Mouse (Mus musculus): ENCODE data around the gene Alpl.

Alpl gene

DNA sequence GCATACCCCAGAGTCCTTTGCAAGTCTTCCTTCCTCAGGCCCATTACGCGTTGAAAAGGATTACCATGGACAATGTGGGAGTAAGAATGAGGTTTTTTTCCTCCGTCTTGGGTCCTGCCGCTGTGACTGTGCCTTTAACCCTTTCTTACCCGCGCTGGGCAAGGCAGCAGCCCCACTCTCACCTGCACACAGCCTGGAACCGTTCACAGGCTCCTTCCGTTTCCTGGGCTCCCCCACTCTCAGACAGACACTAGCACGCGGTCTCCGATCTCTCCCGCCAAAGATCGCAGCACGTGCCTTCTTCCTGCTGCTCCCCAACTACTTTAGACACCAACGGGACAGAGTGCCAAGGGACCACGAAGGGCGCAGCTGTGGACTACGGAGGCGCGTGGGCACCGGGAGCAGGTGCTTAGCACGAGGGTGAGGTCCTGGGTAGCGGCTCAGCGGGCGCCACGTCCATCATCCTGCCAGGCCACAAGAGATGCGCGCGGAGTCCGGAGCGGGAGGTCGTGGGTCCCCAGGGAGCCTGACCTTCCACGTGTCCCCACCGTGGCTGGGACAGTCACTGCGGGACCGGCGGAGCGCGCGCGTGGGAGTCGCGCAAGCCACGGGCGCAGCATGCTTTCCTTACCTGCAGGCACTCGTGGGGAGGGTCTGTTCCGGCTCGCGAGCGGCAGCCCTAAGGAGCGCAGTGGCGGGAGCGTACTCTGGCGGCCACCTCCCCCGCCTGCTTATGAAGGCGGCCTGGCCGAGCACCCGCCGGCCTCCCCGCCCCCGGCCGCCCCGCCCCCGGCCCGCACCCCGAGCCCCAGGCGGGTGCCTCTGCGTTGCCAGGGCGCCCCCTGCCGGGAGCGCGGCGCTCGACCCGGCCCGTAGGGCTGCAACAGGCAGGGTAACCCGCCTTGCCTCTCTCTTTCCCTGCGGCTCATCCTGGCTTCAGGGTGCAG lies at the start of gene Alpl:
Alpl (minus strand) TSS at position 774 of the 947 bp plus-strand sequence.
- peak; percentile 79 for DNase-seq (ENCODE audit: low spot score)

DNA sequence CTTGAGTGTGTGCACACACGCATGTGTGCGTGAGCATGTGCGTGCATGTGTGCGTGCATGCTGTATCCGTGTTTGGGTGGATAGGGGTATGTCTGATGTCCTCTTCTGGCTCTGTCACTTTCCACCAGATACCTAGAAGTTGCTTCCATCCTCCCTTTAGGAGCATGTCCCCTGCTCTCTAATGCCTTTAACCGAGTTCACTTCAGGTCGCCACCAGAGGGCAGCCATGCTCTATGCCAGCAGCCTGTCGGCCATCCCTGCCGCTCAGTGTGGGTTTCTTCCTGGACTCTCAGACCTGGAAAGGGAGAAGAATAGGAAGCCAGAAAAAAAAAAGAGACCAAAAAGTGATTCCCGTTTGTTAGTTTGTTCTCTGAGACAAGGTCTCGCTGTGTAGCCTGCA lies 48.5 kb upstream of the Alpl start:
- DNase-seq (ENCODE audit: low spot score), result peak; percentile 86

DNA sequence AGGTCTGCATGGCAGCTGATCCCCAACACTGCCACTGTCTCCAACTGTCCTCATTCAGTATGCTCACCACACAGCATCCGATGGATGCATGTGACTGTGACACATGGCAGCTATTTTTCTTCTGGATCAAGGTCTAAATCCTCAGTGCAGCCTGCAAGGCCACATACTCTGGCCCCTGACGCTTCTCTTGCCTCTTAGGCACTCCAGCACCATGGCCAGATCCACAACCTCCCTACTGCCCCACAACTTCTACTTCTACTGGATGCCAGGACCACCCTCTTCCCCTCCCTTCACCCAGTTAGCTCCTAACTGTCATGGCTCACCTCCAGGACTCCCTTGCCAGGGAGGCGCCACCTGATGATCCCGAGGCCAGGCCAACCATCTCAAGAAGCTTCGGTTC lies 43.3 kb upstream of the Alpl start:
- no peak for DNase-seq (ENCODE audit: low spot score)

DNA sequence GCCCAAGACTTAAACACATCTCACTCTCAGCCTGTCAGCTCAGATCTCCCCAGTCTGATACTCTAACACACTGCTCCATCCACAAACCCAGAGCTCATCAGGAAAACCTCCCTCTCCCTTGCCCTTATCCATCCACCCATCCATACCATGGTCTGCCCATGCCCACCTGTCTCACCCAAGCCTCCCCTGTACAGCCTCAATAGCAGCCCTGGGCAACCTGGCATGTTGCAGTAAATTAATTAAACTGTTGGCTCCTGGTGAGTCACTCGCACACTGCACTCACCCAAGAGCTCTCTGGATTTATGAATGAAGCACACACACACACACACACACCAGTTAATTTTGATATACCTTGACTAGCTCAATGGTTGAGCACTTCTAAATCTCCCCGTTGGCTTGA lies 42.6 kb upstream of the Alpl start:
- DNase-seq (ENCODE audit: low spot score), result no peak

DNA sequence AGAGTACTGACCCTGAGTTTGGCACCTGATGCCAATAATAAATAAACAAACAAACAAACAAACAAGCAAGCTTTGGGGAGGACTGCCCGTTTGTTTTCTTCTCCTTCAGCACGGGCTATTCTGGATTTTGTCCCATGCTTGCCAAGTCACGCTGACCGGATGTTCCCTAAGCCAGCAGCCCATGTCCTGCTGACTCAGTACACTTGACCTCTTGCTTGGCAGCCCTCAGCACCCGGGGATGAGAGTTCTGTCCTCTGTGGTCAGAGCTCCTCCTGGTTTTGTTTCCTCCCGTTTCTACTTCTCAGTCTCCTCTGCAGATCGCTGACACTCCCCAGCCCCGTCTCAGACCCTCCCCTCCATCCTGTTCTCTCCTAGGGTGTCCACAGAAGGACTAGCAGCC lies 41.6 kb upstream of the Alpl start:
- DNase-seq (ENCODE audit: low spot score), result no peak

DNA sequence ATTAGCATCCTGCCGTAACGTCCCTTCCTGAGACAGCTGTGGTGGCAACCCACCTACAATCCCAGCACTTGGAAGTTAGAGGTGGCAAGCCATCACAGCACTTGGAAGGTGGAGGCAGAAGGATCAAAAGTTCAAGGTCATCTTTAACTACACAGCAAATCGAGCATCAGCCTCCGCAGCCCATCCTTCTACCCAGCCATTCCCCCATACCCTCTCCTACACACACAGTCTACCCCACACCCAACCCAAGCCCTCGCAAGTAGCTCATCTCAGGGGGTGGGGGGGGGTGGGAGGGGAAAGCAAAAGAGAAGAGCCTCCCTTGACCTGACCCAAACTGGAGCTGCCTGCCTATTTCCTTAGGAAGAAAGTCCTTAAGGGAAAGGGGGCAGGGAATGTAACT lies 40.6 kb upstream of the Alpl start:
- DNase-seq (ENCODE audit: low spot score), result no peak

DNA sequence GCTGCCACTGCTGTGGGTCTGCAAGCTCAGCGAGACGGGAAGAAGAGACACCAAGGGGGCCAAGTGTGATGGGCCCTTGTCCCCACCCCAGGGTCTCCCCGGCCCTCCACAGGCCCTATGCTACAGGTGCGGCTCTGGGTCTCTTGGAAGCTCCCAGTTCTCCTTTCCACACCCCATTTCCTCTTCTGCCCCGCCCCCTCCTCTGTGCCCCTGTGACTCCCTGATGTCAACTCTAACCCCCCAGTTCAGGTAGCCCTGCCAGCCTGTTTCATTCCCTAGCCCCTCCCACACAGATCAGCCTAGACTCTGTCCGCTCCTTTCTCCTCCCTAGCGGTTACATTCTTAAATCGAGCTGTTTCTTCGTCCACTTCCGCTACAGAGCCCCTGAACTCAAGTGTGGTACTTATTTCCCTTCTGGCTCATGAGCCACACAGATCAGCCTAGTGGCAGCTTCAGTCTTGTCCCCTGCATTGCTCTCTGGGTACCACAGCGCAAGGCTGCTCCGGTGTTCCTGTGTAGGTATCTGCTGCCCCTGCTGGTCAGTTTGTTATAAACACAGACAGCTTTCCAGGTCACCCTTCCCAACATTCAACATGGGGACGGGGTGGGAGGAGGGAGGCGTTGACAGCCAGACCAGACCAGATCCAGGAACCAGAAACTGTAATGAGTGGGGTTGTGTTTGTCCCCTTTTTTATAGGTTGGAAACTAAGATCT lies 39.6 kb upstream of the Alpl start:
- peak; percentile 95 for DNase-seq (ENCODE audit: low spot score)

DNA sequence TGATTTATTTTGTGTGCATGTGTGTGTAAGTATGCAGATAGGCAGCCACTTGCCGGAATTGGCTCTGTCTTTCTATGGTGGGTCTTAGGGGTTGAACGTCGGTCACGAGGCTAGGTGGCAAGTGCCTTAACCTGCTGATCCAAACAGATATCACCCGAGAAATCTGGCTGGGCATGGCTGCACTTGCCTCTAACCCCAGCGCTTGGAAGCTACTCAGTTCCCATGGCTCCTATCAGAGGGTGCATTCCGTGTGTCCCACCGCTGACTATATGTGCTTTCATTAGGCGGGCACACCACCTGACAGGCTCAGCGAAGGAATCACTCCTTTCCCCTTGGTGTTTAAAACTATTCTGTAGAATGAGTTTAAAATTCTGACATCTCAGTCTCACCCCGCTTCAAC lies 35.4 kb upstream of the Alpl start:
- DNase-seq (ENCODE audit: low spot score), result no peak

DNA sequence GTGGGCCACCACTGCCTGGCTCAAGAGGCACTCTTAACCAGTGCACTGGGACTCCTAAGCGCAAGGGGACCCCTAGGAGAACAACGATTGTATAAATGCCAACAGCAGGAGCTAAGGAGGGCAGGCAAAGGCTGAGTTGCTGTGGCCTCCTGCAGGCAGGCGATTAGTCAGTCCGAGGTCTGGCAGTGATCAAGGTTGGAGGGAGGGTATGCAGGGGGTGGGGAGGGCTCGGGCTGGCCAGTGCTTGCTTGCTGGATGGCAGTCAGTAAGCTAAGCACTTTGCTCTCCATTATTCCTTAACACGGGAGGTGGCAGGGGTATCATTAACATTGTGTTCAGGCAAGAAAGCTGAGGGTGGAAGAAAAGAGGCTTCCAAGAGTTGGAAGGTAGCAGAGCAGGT lies 34.2 kb upstream of the Alpl start:
- DNase-seq (ENCODE audit: low spot score), result no peak

DNA sequence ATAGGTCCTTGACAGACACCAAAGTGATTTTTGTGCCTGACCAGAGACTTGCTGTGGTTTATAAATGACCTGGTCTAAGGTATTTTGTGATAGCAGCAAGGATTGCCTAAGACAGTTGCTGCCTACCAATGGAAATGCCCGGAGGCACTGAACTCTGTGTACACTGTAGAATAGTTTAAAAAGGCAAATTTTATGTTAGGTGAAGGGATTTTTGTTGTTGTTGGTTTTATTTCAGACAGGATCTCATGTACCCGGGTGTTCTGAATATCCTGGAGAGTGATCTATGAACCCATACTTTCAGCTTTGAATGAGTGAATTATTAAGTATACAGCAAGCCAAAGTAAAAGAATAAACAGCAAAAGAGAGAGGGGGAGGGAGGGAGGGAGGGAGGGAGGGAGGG lies 28.7 kb upstream of the Alpl start:
- no peak for DNase-seq (ENCODE audit: low spot score)

DNA sequence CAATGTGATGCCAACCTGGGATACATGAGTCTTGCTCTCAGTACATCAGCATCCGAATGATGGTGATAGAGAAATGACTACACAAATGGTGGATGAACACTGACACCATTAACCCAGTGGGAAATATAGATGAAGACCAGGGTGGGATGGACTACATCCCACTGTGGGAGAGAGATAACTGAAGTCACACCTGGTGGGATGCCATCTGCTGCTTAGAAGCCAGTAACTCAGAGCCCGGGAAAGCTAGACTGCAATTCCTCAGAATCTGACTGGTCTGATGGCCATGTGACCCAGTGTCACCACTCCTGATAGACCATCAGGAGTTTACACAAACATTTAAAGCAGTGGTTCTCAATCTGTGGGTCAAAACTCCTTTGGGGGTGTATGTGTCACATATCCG lies 27.4 kb upstream of the Alpl start:
- DNase-seq (ENCODE audit: low spot score), result no peak

DNA sequence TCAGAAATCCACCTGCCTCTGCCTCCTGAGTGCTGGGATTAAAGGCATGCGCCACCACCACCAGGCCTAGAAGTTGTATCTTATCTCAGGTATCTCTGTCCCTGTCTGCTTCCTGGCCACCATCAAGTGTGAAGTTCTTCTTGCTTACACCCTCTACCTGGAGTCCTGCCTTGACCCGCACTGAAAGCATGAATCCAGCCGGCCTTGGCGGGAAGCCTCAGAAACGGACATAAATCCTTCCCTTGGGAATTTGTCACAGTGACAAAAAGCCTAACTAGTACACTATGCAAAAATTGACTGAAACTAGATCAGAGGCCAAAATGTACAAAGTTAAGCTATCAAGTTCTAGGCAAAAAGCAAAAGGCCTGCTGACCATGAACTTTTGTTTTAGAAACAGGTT lies 26.4 kb upstream of the Alpl start:
- DNase-seq (ENCODE audit: low spot score), result no peak

DNA sequence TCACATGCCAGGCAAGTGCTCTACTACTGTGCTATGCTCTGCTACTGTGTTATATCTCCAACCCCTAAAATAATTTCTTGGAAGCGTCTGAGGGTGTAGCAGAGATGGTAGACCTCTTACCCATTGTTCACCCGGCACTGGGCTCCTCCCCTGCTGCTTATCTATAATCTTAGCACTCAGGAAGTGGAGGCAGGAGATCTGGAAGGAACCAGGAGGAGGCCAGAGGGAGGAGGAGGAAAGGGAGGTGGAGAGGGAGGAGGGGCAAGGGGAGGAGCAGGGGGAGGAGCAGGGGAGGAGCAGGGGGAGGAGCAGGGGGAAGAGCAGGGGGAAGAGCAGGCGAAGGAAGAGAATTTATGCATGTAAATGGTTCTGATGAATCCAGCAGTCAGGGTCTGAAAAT lies 24.5 kb upstream of the Alpl start:
- DNase-seq (ENCODE audit: low spot score), result no peak

DNA sequence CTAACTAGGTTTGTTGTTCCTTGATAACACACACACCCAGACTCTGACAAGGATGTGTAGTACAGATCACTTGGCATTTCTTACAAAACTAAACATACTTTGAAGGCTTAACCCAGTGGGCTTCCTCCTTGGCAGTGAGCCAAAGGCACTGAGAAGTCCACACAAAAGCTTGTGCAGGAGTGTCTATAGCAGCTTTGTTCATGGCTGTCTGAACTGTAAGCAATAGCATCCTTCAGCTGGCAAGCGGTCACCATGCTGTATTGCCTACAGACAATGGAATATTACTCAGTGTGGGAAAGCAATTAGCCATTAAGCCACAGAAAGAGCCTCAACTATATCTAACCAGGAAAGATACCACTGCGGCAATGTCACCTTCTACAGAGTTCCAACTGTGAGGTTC lies 23.3 kb upstream of the Alpl start:
- no peak for DNase-seq (ENCODE audit: low spot score)

DNA sequence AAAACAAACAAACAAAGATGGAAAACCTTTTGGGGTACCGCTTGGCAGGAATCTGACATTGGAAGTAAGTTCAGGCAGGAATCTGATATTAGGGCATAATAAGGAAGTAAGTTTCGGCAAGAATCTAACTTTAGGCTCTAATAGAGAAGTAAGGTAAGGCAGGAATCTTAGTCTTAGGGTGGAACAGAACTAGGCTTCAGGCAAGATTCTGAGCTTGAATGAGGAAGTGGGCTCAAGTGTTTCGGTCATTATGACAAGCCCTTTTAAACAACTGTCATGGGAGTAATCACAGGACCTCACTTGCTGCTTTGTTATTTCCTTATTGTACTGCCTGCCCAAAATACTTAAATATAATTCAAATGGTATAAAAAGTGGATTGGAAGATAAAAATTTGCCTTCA lies 22.2 kb upstream of the Alpl start:
- no peak for DNase-seq (ENCODE audit: low spot score)

DNA sequence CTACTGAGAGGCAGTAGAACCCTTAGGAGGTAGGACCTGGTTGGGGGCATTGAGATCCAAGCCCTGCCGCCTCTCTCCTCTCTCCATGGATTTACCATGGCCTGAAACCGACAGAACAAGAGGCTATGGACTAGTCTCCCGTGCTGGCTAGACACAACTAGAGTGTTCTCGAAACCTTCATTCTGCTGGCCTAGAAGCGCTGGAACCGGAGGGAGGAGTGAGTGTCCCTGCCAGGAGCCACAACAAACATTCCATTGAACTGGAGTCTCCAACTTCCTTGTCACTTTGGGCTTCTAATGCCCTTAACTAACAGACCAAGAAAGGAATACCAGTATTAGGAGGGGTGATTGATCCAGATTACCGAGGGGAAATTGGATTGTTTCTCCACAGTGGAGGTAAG lies 20.0 kb upstream of the Alpl start:
- no peak for DNase-seq (ENCODE audit: low spot score)

DNA sequence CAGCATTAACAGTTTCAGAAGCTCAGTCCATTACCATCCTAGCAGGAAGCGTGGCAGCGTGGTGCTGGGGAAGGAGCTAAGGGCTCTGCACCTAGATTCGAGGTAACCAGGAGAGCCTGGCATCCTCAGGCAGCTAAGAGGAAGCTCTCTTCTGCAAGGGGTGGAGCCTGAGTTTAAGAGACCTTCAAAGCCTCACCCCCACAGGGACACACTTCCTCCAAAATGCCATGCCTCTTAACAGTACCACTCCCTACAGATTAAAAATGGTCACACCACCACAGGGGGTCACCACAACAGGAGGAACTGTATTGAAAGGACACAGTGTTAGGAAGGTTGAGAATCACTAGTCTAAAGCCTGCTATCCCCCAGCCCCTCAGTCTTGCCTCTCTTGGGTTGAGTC lies 19.3 kb upstream of the Alpl start:
- no peak for DNase-seq (ENCODE audit: low spot score)

DNA sequence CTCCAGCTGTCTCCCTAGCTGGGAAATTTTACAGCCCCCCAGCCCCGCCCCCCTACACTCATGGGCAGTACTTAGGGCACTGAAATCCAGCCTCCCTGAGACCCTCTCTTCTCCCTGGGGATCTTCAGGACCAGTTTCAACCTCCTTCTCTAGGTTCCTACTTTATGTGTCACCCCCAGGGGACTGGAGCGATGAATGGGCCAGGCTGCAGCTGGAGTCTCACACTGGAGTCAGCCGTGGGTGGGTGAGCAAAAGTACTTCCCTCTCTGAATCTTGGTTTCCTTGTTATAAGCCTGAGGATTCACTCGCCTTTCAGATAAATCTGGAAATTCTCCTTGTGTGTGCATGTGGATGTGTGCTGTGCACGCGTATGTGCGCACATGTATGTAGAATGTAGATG lies 18.0 kb upstream of the Alpl start:
- no peak for DNase-seq (ENCODE audit: low spot score)

DNA sequence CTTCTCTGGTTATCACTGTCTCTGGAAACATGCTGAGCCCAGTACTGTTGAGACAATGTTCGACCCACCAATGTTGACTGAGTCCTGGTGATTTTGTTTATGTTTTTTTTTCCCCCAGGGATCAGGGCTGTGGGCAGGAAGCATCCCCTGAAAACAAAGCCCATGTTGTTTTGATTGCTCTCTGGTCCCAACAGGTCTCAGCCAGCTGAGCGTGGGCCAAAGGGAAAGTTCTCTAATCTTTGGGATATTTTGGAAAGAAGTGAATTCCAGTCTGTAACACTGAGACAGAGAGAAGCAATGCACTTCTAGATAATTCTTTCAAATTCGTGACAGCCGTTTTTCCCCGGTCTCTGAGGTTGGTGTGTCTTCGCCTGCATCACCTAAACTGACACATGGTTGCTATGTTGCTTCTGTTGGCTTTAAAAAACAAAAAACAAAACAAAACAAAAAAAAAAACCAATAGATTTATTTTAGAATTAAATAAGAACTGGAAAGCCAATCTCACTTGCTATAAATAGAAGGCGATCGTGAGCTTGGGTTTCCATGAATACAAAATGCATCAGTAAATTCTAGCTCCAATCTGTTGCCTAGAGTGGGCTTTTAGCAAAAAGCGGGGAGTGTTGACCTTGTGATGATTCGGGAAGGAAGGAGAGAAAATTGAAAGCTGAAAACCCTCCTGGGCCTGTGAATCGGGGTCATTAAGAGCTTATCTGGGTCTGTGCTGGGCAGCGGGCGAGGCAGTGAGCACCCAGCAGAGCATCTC lies 16.9 kb upstream of the Alpl start:
- no peak for DNase-seq (ENCODE audit: low spot score)

DNA sequence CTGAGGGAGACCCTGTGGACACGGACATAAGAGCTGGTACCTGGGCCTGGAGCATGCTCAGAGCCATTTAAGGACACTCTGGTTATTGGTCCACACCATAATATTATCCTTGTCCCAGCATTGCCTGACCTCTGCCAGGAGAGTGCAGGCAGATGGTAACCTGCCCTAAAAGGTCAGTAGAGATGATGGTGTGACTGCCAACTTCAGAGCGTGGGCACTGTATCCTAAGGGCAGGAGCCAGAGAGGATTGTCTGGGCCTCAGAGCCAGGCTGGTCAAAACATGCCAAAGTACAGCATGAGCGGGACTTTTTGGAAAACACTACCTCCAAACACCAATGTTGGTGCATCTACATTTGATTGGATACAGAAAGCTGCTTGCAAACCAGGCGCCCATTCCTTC lies 13.8 kb upstream of the Alpl start:
- no peak for DNase-seq (ENCODE audit: low spot score)

DNA sequence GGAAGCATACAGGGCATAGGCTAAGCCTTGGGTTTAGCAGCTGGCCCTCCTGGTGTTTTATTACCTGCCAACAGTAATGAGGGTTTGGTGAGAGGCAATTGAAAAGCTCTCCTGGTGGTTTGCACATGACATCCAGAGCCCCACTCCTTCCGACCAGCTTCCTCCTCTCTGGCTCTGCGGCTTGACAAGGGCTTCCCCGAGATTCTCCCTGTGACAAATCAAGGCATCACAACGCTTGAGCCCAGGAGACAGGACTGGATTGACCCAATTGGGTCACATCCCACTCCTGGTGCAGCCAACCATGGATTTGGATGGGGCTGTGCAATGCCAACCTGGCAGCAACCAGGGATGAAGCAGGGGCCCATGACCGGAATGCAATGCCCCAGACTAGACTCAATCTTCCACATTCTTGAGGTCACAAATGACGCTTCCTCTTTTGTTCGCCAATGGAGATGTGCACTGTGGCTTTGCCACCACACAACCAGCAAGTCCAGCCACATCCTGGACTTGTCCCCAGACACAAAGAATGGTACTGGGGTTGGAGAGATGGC lies 11.2 kb upstream of the Alpl start:
- no peak for DNase-seq (ENCODE audit: low spot score)

DNA sequence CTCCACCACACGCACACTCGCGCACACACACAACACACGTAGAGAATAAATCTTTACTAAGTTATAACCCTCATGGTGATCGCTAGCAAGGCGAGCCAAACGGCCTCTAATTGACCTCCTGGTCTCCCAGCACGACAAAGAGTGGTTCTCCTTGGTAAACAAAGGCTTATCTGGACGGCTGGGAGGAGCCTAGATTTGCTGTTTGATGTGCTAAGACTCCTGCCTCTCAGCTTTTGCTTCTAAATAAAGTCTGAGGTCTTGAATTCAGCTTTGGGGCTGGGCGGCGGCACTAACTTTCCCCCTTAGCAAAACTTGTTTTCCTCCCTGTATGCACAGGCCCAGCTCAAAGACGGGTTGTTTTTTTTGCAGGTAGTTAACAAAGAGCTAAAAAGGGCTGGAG lies 5.0 kb upstream of the Alpl start:
- peak; percentile 46 for DNase-seq (ENCODE audit: low spot score)

DNA sequence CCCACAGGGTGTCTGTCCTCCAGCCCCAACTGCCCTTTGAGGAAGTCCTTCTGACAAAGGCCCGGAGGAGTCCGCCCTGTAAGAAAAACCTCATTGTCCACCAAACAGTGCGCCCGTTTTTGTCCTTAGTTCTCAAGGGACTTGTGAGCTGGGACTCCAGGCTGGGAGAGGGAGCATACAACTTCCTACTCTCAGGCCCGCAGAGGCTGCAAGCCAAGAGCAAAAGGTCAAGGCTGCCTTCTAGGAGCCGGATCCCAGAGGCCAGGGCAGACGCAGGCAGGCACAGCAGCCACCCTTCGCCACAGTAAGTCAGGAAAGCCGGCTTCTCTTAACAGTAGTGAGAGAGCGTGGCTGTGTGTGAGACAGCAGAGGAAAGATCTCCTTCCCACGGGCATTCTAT lies 4.1 kb upstream of the Alpl start:
- peak; percentile 45 for DNase-seq (ENCODE audit: low spot score)

Measured in embryo, embryonic 10.5 days (tissue).